ENCODE assay signal across 19 mouse cellular contexts in the genomic region with DNA sequence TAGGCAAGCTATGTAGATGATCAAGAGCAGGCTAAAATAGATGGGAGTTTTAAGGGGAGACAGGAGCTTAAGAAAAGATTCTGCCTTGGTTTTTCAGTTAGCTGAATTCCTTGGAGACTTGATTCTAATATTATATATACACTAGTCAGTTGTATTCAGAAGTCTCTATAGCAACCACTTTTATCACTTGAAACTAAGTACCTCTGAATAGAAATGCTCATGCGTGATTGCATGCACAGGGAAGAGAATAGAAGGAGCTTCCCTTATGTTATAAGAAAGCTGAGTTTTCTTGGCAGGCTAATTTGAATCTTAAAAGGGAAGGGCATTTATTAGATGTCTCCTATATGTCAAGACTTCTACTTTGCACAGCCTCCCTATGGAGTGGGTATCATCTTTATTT.
A peak's percentile ranks its signal among the peaks of the same experiment; 100 is the strongest.
DNase-seq lines count a peak whose midpoint lies in the region; ATAC-seq and TF ChIP-seq lines count a peak whose summit lies in the region.
"Had no signal": no experiment of that assay in that cellular context is flagged by ENCODE, and none has a peak within 500 bp of the region (broad histone marks: within the 10 kb centered on the region; RNA-seq: fewer than 3 reads in every experiment).

No protein-coding gene starts in this region.

- no peak for TF ChIP-seq CTCF in hindbrain, postnatal 0 days (IDR thresholded peaks at IDR 0.05; ENCODE audit: low read depth)

- H3K4me3 ChIP-seq in hindbrain, embryonic 15.5 days = no peak overlapping the region
- H3K4me3 ChIP-seq in hindbrain, postnatal 0 days (ENCODE audit: low read length) = no peak overlapping the region
- H3K4me3 ChIP-seq in midbrain, embryonic 15.5 days = no peak overlapping the region
- no peak overlapping the region for H3K4me3 ChIP-seq in midbrain, embryonic 11.5 days (ENCODE audit: low read depth, low read length)
- H3K4me3 ChIP-seq in forebrain, embryonic 16.5 days (replicated peaks; ENCODE audit: low read length) = no peak overlapping the region
- H3K4me3 ChIP-seq: embryonic facial prominence, embryonic 13.5 days; heart, embryonic 10.5 days; hindbrain, embryonic 12.5 days; intestine, embryonic 15.5 days had no signal

- H3K36me3 ChIP-seq in hindbrain, embryonic 15.5 days = no peaks in the 10 kb centered on the region
- no peaks in the 10 kb centered on the region for H3K36me3 ChIP-seq in hindbrain, postnatal 0 days (ENCODE audit: insufficient read depth, low read length)
- 0 out of 2 replicates have a peak, but pooled peaks cover 2% of the 10 kb centered on the region for H3K36me3 ChIP-seq in midbrain, embryonic 15.5 days (replicated peaks)
- no peaks in the 10 kb centered on the region for H3K36me3 ChIP-seq in midbrain, embryonic 11.5 days (ENCODE audit: control insufficient read depth, insufficient read depth, low read length)
- no peaks in the 10 kb centered on the region for H3K36me3 ChIP-seq in forebrain, embryonic 16.5 days (ENCODE audit: control insufficient read depth, insufficient read depth)
- H3K36me3 ChIP-seq: embryonic facial prominence, embryonic 13.5 days; heart, embryonic 10.5 days; hindbrain, embryonic 12.5 days; intestine, embryonic 15.5 days had no signal

- no peaks in the 10 kb centered on the region for H3K27me3 ChIP-seq in hindbrain, embryonic 15.5 days
- no peaks in the 10 kb centered on the region for H3K27me3 ChIP-seq in hindbrain, postnatal 0 days (ENCODE audit: insufficient read depth, low read length)
- H3K27me3 ChIP-seq in midbrain, embryonic 15.5 days (replicated peaks) = no peaks in the 10 kb centered on the region
- H3K27me3 ChIP-seq in midbrain, embryonic 11.5 days (ENCODE audit: control insufficient read depth, insufficient read depth, low read length) = no peaks in the 10 kb centered on the region
- no peaks in the 10 kb centered on the region for H3K27me3 ChIP-seq in forebrain, embryonic 16.5 days (replicated peaks; ENCODE audit: control insufficient read depth, insufficient read depth, low read length)
- H3K27me3 ChIP-seq: embryonic facial prominence, embryonic 13.5 days; hindbrain, embryonic 12.5 days; intestine, embryonic 15.5 days had no signal

- 0 out of 2 replicates have a peak, but pooled peaks have one; percentile 23 for ATAC-seq in hindbrain, embryonic 15.5 days (ENCODE audit: low FRiP score, low read depth)
- ATAC-seq in hindbrain, postnatal 0 days = no peak
- no peak for ATAC-seq in midbrain, embryonic 15.5 days (replicated peaks)
- no peak for ATAC-seq in midbrain, embryonic 11.5 days (ENCODE audit: low FRiP score)
- ATAC-seq in forebrain, embryonic 16.5 days = peak; percentile 84
- ATAC-seq: intestine, embryonic 15.5 days had no signal

- H3K4me2 ChIP-seq in hindbrain, embryonic 15.5 days = no peak overlapping the region
- no peak overlapping the region for H3K4me2 ChIP-seq in hindbrain, postnatal 0 days (ENCODE audit: low read depth, low read length)
- H3K4me2 ChIP-seq in midbrain, embryonic 15.5 days = no peak overlapping the region
- no peak overlapping the region for H3K4me2 ChIP-seq in midbrain, embryonic 11.5 days
- no peak overlapping the region for H3K4me2 ChIP-seq in forebrain, embryonic 16.5 days (ENCODE audit: low read length)
- H3K4me2 ChIP-seq: embryonic facial prominence, embryonic 13.5 days; hindbrain, embryonic 12.5 days; intestine, embryonic 15.5 days had no signal

- 0 out of 2 replicates have a peak, but pooled peaks cover 5% of the 10 kb centered on the region for H3K4me1 ChIP-seq in hindbrain, embryonic 15.5 days (replicated peaks)
- H3K4me1 ChIP-seq in hindbrain, postnatal 0 days (ENCODE audit: insufficient read depth, low read length) = no peaks in the 10 kb centered on the region
- no peaks in the 10 kb centered on the region for H3K4me1 ChIP-seq in midbrain, embryonic 15.5 days
- no peaks in the 10 kb centered on the region for H3K4me1 ChIP-seq in midbrain, embryonic 11.5 days (ENCODE audit: control insufficient read depth, insufficient read depth, low read length)
- no peaks in the 10 kb centered on the region for H3K4me1 ChIP-seq in forebrain, embryonic 16.5 days (replicated peaks; ENCODE audit: control insufficient read depth, insufficient read depth, low read length)
- H3K4me1 ChIP-seq: embryonic facial prominence, embryonic 13.5 days; heart, embryonic 10.5 days; hindbrain, embryonic 12.5 days; intestine, embryonic 15.5 days had no signal

- no peak for DNase-seq in hindbrain, postnatal 0 days (ENCODE audit: low spot score)
- DNase-seq in midbrain, embryonic 11.5 days (ENCODE audit: low spot score, missing footprints) = no peak
- DNase-seq in urinary bladder, adult 2 months (ENCODE audit: low spot score) = no peak
- DNase-seq: adrenal gland, adult 2 months; adrenal gland, postnatal 25 days; cerebellum, adult 11-12 months; cerebellum, adult 9-10 months; cerebellum, postnatal 36 days; gastrocnemius, postnatal 10 days; heart, adult 18-20 months; heart, postnatal 10 days; heart, postnatal 4 days had no signal

- no peaks in the 10 kb centered on the region for H3K9me3 ChIP-seq in hindbrain, embryonic 15.5 days
- H3K9me3 ChIP-seq in hindbrain, postnatal 0 days (ENCODE audit: low read length) = no peaks in the 10 kb centered on the region
- H3K9me3 ChIP-seq in midbrain, embryonic 15.5 days = no peaks in the 10 kb centered on the region
- no peaks in the 10 kb centered on the region for H3K9me3 ChIP-seq in midbrain, embryonic 11.5 days (ENCODE audit: control insufficient read depth, low read length)
- no peaks in the 10 kb centered on the region for H3K9me3 ChIP-seq in forebrain, embryonic 16.5 days (ENCODE audit: control insufficient read depth, low read length)
- H3K9me3 ChIP-seq: embryonic facial prominence, embryonic 13.5 days; heart, embryonic 10.5 days; hindbrain, embryonic 12.5 days; intestine, embryonic 15.5 days had no signal

- no peak overlapping the region for H3K9ac ChIP-seq in hindbrain, embryonic 15.5 days
- H3K9ac ChIP-seq in hindbrain, postnatal 0 days (replicated peaks; ENCODE audit: low read length) = no peak overlapping the region
- no peak overlapping the region for H3K9ac ChIP-seq in midbrain, embryonic 15.5 days
- H3K9ac ChIP-seq in midbrain, embryonic 11.5 days (ENCODE audit: low read length) = no peak overlapping the region
- no peak overlapping the region for H3K9ac ChIP-seq in forebrain, embryonic 16.5 days (replicated peaks; ENCODE audit: low read depth, low read length)
- H3K9ac ChIP-seq: embryonic facial prominence, embryonic 13.5 days; hindbrain, embryonic 12.5 days; intestine, embryonic 15.5 days had no signal

- 54% methylated on average over 1 of the region's 1 CpGs for WGBS in hindbrain, embryonic 15.5 days
- WGBS in hindbrain, postnatal 0 days = 72% methylated on average over 1 of the region's 1 CpGs
- WGBS in midbrain, embryonic 15.5 days = 44% methylated on average over 1 of the region's 1 CpGs
- WGBS in midbrain, embryonic 11.5 days = 67% methylated on average over 1 of the region's 1 CpGs
- 74% methylated on average over 1 of the region's 1 CpGs for WGBS in forebrain, embryonic 16.5 days

- H3K27ac ChIP-seq in hindbrain, embryonic 15.5 days (replicated peaks) = no peak overlapping the region
- no peak overlapping the region for H3K27ac ChIP-seq in hindbrain, postnatal 0 days
- 0 out of 2 replicates have a peak overlapping the region, but pooled peaks have one; percentile 5 for H3K27ac ChIP-seq in midbrain, embryonic 15.5 days
- no peak overlapping the region for H3K27ac ChIP-seq in midbrain, embryonic 11.5 days (ENCODE audit: low read depth, low read length)
- H3K27ac ChIP-seq in forebrain, embryonic 16.5 days (ENCODE audit: low read length) = 0 out of 2 replicates have a peak overlapping the region, but pooled peaks have one; percentile 6
- H3K27ac ChIP-seq: embryonic facial prominence, embryonic 13.5 days; heart, embryonic 10.5 days; hindbrain, embryonic 12.5 days; intestine, embryonic 15.5 days had no signal

Comparison
In these comparisons a context has a peak if more than half of its experiments do, and no peak if none do; other contexts are left out.
1. ATAC-seq: peak in hindbrain, embryonic 15.5 days (single experiment) and forebrain, embryonic 16.5 days (single experiment); none in hindbrain, postnatal 0 days (single experiment), midbrain, embryonic 15.5 days (single experiment) and midbrain, embryonic 11.5 days (single experiment).
2. H3K27ac ChIP-seq: peak in midbrain, embryonic 15.5 days (single experiment) and forebrain, embryonic 16.5 days (single experiment); none in hindbrain, embryonic 15.5 days (single experiment), hindbrain, postnatal 0 days (single experiment) and midbrain, embryonic 11.5 days (single experiment).